Mouse (Mus musculus) right cerebral cortex, adult 2 months (tissue): ENCODE measurements around the gene 1700003E16Rik.

Experiments
- DNase-seq, 2 experiments: peaks; one replicate each; pipeline ENCODE4 v3.0.0; 2021 to 2022; ENCODE audit warnings: low spot score in 2 of 2

Gene 1700003E16Rik

GRCm38 (mm10) chr6:83127419-83127818, 28.8 kb upstream of the 1700003E16Rik start:
- DNase-seq = no peak

DNA sequence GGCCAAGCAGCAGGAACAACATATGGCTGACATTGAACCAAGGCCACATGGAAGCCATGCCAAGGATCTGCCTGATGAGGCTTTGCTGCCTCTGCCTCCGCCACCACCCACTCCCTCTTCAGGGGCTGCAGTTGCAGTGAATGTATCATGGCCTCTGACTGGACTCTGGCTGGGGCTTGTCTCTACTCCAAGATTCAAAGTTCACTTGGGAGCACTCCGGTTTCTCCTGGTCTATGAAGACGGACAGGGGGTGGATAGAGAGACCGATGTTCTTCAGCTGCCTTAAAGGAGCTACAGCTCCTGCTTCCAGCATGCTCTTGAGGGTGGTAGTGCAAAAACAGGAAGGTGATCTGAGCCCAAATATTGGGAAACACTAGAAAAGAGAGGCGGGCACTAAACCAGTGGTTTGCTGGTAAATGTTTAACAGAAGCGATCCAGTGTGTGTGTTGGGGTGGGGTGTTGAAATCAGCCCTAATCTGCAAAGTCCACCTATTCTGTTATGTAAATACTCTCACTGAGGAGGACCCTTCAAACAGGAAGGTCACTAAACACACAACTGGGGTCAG, 24.7 kb upstream of the 1700003E16Rik start:
- no peak for DNase-seq

- DNase-seq = no peak
These were observed 23.9 kb upstream of the 1700003E16Rik start for GRCm38 (mm10) chr6:83132176-83132919.

GRCm38 (mm10) chr6:83134226-83134625, 22.0 kb upstream of the 1700003E16Rik start:
- no peak for DNase-seq

- no peak for DNase-seq
These were observed 21.2 kb upstream of the 1700003E16Rik start, which contains the start of gene Rtkn for GRCm38 (mm10) chr6:83134951-83135513. TSS of gene Rtkn (plus strand) at chr6:83135463.

DNA sequence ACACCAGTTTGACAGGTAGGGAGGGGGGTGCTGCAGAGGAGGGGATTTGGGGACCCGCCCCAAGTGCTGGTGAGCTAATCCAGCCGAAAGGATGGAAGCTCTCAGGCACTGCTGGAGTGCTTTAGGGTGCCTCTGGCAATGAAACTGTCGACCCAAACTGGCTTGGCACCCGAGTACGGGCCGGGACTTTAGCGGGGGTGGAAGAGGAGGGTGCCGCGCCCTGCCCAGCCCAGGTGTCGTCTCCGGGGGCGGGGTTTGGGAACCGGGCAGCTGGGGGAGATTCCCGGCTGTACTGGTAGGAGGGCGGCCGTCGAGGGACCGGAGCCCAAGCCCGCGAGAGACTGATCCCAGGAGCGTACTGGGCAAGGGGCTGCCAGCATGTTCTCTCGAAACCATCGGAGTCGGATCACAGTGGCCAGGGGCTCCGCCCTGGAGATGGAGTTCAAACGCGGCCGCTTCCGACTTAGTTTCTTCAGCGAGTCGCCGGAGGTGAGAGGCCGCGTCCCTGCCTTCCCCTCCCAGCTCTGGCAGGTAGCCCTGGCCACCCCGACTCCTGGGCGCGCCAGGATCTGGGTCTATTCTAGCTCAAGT, 20.5 kb upstream of the 1700003E16Rik start:
- DNase-seq = no peak

DNA sequence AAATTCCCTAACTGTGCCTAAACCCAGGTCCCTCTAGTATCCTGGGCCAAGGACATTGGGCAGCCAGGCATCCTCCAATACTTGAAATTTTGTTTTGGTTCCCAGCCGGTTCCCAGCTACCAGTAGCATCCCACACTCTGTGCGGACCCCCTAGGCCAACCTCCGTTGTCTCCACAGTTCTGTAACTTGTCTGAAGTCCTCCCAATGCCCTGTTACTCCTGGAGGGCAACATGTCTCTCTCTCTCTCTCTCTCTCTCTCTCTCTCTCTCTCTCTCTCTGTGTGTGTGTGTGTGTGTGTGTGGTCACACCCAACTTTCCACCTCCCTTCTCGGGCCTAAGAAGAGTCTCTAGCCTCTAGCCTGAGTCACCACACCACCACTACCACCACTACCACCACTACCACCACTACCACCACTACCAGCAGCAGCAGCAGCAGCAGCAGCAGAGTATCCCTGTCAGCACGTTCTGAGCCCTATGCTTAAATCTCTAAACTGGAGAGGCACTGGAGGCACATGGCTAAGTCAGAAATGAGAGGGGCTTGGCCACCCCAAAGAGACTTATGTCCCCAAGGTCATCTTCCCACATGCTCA, 19.8 kb upstream of the 1700003E16Rik start:
- DNase-seq = no peak

GRCm38 (mm10) chr6:83136881-83137575, 19.2 kb upstream of the 1700003E16Rik start:
- DNase-seq = no peak

DNA sequence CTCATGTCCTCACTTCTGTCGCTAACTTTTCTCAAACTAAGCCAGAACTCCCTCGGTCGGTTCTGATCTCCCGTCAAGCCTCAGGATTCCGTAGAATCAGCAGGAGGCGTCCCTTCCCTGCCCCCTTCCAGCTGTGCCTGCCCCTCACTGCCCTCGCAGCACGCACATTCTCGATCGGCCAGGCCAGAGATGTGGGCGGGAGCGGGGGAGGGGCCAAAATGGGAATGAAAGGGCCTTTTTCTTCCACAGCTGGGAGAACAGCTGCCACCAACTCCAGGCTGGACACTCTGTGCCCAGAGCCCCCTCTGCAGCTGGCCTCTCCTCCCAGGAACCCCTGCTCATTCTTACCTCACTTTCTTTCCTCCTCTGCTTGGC, 18.6 kb upstream of the 1700003E16Rik start:
- peak in 1 of 2 experiments; percentile 65 for DNase-seq

GRCm38 (mm10) chr6:83138056-83138455, 18.1 kb upstream of the 1700003E16Rik start:
- no peak for DNase-seq

GRCm38 (mm10) chr6:83140044-83140443, 16.2 kb upstream of the 1700003E16Rik start:
- no peak for DNase-seq

- no peak for DNase-seq
These were observed 14.6 kb upstream of the 1700003E16Rik start for GRCm38 (mm10) chr6:83141636-83142035.

- peak; percentile 67 to 77 for DNase-seq
These were observed 13.9 kb upstream of the 1700003E16Rik start for GRCm38 (mm10) chr6:83142211-83142731.

DNA sequence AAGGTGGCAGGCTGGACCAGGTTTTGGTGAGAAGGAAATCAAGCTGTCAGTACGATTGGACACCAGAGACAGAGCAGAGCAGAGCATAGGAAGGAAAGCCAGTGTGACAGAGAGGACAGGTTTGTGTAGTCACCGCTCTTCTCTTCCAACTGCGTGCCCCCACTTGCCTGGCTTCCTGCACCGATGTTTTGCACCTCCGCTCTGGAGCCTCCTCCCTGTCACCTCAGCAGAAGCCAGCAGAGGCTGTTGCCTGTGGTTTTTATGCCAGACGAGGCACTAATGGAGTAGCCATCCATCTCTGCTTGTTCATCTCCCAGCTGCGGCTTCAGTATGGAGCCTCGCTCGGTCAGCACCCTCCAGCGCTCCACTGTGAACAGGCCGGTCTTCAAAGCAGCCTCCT, 13.3 kb upstream of the 1700003E16Rik start:
- DNase-seq = peak in 1 of 2 experiments; percentile 59

- DNase-seq = no peak
These were observed 11.0 kb upstream of the 1700003E16Rik start for GRCm38 (mm10) chr6:83145209-83145608.

- no peak for DNase-seq
These were observed 10.4 kb upstream of the 1700003E16Rik start for GRCm38 (mm10) chr6:83145805-83146204.

GRCm38 (mm10) chr6:83147280-83147679, 8.9 kb upstream of the 1700003E16Rik start:
- DNase-seq = no peak

DNA sequence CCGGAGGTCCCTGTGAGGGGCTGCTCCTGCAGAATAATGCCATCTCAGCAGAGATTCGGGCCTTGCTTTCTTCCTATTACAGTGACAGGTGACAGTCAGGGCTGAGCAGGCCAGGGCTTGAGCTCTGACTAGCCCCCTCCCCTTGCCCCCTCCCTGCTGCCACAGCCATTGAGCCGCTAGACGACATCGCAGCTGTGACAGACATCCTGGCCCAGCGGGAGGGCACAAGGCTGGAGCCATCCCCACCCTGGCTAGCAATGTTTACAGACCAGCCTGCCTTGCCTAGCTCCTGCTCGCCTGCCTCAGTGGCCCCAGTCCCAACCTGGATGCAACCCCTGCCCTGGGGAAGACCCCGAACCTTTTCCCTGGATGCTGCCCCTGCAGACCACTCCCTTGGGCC, 4.5 kb upstream of the 1700003E16Rik start:
- DNase-seq = no peak

DNA sequence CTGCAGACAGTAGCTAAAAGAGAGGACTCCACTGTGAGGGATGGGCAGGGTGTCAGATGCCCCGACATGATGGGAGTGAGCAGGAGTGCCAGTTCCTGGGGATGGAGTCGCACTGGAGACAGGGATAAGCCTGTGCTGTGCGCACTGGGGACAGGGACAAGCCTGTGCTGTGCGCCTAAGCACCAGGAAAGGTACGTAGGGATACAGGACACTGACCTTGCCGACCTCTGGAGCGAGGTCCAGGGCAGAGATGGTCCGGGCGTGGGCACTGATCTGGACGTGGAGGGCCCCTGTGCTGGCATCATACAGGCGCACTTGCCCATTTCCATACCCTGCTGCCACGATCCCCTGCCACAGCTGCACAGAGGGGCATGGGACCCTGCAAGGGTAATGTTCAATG, 3.2 kb upstream of the 1700003E16Rik start:
- no peak for DNase-seq

DNA sequence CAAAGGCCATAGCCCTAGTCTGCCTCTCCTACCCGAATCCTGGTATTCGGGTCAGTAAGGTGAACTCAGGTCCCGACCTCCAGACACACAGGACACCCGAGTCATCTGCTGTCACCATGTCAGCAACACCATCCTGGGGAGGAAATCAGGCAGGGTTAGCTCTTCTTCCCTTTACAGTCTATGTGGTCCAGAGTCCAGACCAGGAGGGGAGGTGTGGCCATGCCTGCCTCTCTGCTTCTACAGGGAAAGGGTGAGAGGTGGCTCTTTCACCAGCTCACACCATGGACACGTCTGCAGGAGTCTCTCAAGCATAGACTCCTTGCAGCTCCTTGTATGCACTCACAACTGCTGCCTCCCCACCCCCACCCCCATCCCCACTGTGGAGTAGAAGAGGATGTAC, 2.7 kb upstream of the 1700003E16Rik start:
- DNase-seq = no peak

GRCm38 (mm10) chr6:83155552-83156238, 509 bp upstream of the 1700003E16Rik start:
- no peak for DNase-seq
